Mouse (Mus musculus): ENCODE data around the gene Cbx2. TPM values are rescaled to one million over a fixed set of nuclear protein-coding genes. Genes with fewer than 3 reads are reported as not detected.

Cbx2 gene
- polyA plus RNA-seq, 1 experiment from 2014 or later = 9.8 TPM

- peaks cover 4% of the 10 kb centered on the region for H3K36me3 ChIP-seq (ENCODE audit: control insufficient read depth, insufficient read depth, low read length)
- 6% methylated on average over 10 of the region's 10 CpGs for WGBS
- H3K27me3 ChIP-seq (ENCODE audit: control insufficient read depth, insufficient read depth, low read length) = peaks cover 78% of the 10 kb centered on the region
- H3K4me2 ChIP-seq (ENCODE audit: low read length) = peak overlapping the region; percentile 52
- H3K4me1 ChIP-seq (ENCODE audit: control insufficient read depth in 2 of 2, insufficient read depth in 2 of 2, low read length in 2 of 2) = peaks cover 31 to 51% of the 10 kb centered on the region in 2 experiments
- no peak overlapping the region for H3K27ac ChIP-seq (replicated peaks in 1 of 2; ENCODE audit: control insufficient read depth in 1 of 2, insufficient read depth in 1 of 2, low read depth in 2 of 2, low read length in 2 of 2)
- H3K9me3 ChIP-seq (ENCODE audit: control insufficient read depth, low read length) = no peaks in the 10 kb centered on the region
- H3K9ac ChIP-seq (ENCODE audit: low read length) = no peak overlapping the region
- peak overlapping the region in 1 of 2 experiments; percentile 24; a peak in 1 of 4 replicates for H3K4me3 ChIP-seq (ENCODE audit: control insufficient read depth in 1 of 2, insufficient read depth in 1 of 2, low read depth in 1 of 2, low read length in 2 of 2)
- no peak for ATAC-seq (ENCODE audit: insufficient number of reproducible peaks, insufficient read depth, low FRiP score, low read depth)
These were observed 21.2 kb downstream of the Cbx2 start for GRCm38 (mm10) chr11:119043761-119044550.

- no peak for ATAC-seq (ENCODE audit: insufficient number of reproducible peaks, insufficient read depth, low FRiP score, low read depth)
- H3K9ac ChIP-seq (ENCODE audit: low read length) = no peak overlapping the region
- peaks cover 29 to 49% of the 10 kb centered on the region in 2 experiments for H3K4me1 ChIP-seq (ENCODE audit: control insufficient read depth in 2 of 2, insufficient read depth in 2 of 2, low read length in 2 of 2)
- 2% methylated on average over 41 of the region's 41 CpGs for WGBS
- H3K27me3 ChIP-seq (ENCODE audit: control insufficient read depth, insufficient read depth, low read length) = peaks cover 83% of the 10 kb centered on the region
- no peaks in the 10 kb centered on the region for H3K36me3 ChIP-seq (ENCODE audit: control insufficient read depth, insufficient read depth, low read length)
- H3K4me2 ChIP-seq (ENCODE audit: low read length) = peak overlapping the region; percentile 52
- no peaks in the 10 kb centered on the region for H3K9me3 ChIP-seq (ENCODE audit: control insufficient read depth, low read length)
- no peak overlapping the region for H3K27ac ChIP-seq (replicated peaks in 1 of 2; ENCODE audit: control insufficient read depth in 1 of 2, insufficient read depth in 1 of 2, low read depth in 2 of 2, low read length in 2 of 2)
- peak overlapping the region; percentile 3 to 24; a peak in 3 of 4 replicates for H3K4me3 ChIP-seq (ENCODE audit: control insufficient read depth in 1 of 2, insufficient read depth in 1 of 2, low read depth in 1 of 2, low read length in 2 of 2)
These were observed 22.0 kb downstream of the Cbx2 start for GRCm38 (mm10) chr11:119044551-119045337.

- peak overlapping the region; percentile 7; the same call in 1 of the 2 replicates for H3K9ac ChIP-seq (ENCODE audit: low read length)
These were observed 24.0 kb downstream of the Cbx2 start for GRCm38 (mm10) chr11:119046601-119047245.

GRCm38 (mm10) chr11:119047261-119048132, 24.7 kb downstream of the Cbx2 start:
- 1% methylated on average over 43 of the region's 43 CpGs for WGBS
- peaks cover 23 to 39% of the 10 kb centered on the region in 2 experiments for H3K4me1 ChIP-seq (ENCODE audit: control insufficient read depth in 2 of 2, insufficient read depth in 2 of 2, low read length in 2 of 2)
- ATAC-seq (ENCODE audit: insufficient number of reproducible peaks, insufficient read depth, low FRiP score, low read depth) = no peak

More at GRCm38 (mm10) chr11:119046601-119047245, 24.0 kb downstream of the Cbx2 start:
- Histone ChIP-seq H3K4me3 (ENCODE audit: control insufficient read depth in 1 of 2, insufficient read depth in 1 of 2, low read depth in 1 of 2, low read length in 2 of 2) (peak overlapping the region; percentile 28 to 35), H3K9me3 (ENCODE audit: control insufficient read depth, low read length) (no peaks in the 10 kb centered on the region), H3K27ac (replicated peaks in 1 of 2; ENCODE audit: control insufficient read depth in 1 of 2, insufficient read depth in 1 of 2, low read depth in 2 of 2, low read length in 2 of 2) (no peak overlapping the region), H3K4me1 (ENCODE audit: control insufficient read depth in 2 of 2, insufficient read depth in 2 of 2, low read length in 2 of 2) (peaks cover 22 to 39% of the 10 kb centered on the region in 2 experiments), H3K36me3 (ENCODE audit: control insufficient read depth, insufficient read depth, low read length) (no peaks in the 10 kb centered on the region), H3K4me2 (ENCODE audit: low read length) (peak overlapping the region; percentile 63), H3K27me3 (ENCODE audit: control insufficient read depth, insufficient read depth, low read length) (peaks cover 98% of the 10 kb centered on the region)
- no peak; the same call in 1 of the 2 replicates for ATAC-seq (ENCODE audit: insufficient number of reproducible peaks, insufficient read depth, low FRiP score, low read depth)
- 1% methylated on average over 39 of the region's 39 CpGs for WGBS

GRCm38 (mm10) chr11:119048133-119048510, 25.4 kb downstream of the Cbx2 start:
- 0 out of 2 replicates have a peak overlapping the region, but pooled peaks have one; percentile 63 for H3K4me2 ChIP-seq (ENCODE audit: low read length)
- H3K9ac ChIP-seq (ENCODE audit: low read length) = no peak overlapping the region

More at GRCm38 (mm10) chr11:119047261-119048132, 24.7 kb downstream of the Cbx2 start:
- peak overlapping the region; percentile 28 to 35 for H3K4me3 ChIP-seq (ENCODE audit: control insufficient read depth in 1 of 2, insufficient read depth in 1 of 2, low read depth in 1 of 2, low read length in 2 of 2)
- no peak overlapping the region for H3K27ac ChIP-seq (replicated peaks in 1 of 2; ENCODE audit: control insufficient read depth in 1 of 2, insufficient read depth in 1 of 2, low read depth in 2 of 2, low read length in 2 of 2)
- H3K36me3 ChIP-seq (ENCODE audit: control insufficient read depth, insufficient read depth, low read length) = no peaks in the 10 kb centered on the region
- H3K9me3 ChIP-seq (ENCODE audit: control insufficient read depth, low read length) = no peaks in the 10 kb centered on the region
- H3K9ac ChIP-seq (ENCODE audit: low read length) = no peak overlapping the region; the same call in 1 of the 2 replicates
- peak overlapping the region; percentile 63 for H3K4me2 ChIP-seq (ENCODE audit: low read length)
- peaks cover 98% of the 10 kb centered on the region for H3K27me3 ChIP-seq (ENCODE audit: control insufficient read depth, insufficient read depth, low read length)

GRCm38 (mm10) chr11:119050361-119050760, 27.6 kb downstream of the Cbx2 start:
- ATAC-seq (ENCODE audit: insufficient number of reproducible peaks, insufficient read depth, low FRiP score, low read depth) = no peak
- WGBS = 11% methylated on average over 2 of the region's 2 CpGs
- no peak overlapping the region for H3K9ac ChIP-seq (ENCODE audit: low read length)

More at GRCm38 (mm10) chr11:119048133-119048510, 25.4 kb downstream of the Cbx2 start:
- H3K4me1 ChIP-seq (ENCODE audit: control insufficient read depth in 2 of 2, insufficient read depth in 2 of 2, low read length in 2 of 2) = peaks cover 26 to 41% of the 10 kb centered on the region in 2 experiments
- H3K36me3 ChIP-seq (ENCODE audit: control insufficient read depth, insufficient read depth, low read length) = no peaks in the 10 kb centered on the region
- no peak for ATAC-seq (ENCODE audit: insufficient number of reproducible peaks, insufficient read depth, low FRiP score, low read depth)
- peaks cover 93% of the 10 kb centered on the region for H3K27me3 ChIP-seq (ENCODE audit: control insufficient read depth, insufficient read depth, low read length)
- no peak overlapping the region for H3K27ac ChIP-seq (replicated peaks in 1 of 2; ENCODE audit: control insufficient read depth in 1 of 2, insufficient read depth in 1 of 2, low read depth in 2 of 2, low read length in 2 of 2)
- peak overlapping the region in 1 of 2 experiments; percentile 35; a peak in 1 of 4 replicates for H3K4me3 ChIP-seq (ENCODE audit: control insufficient read depth in 1 of 2, insufficient read depth in 1 of 2, low read depth in 1 of 2, low read length in 2 of 2)
- H3K9me3 ChIP-seq (ENCODE audit: control insufficient read depth, low read length) = no peaks in the 10 kb centered on the region
- 2% methylated on average over 13 of the region's 13 CpGs for WGBS

More at GRCm38 (mm10) chr11:119050361-119050760, 27.6 kb downstream of the Cbx2 start:
- H3K4me2 ChIP-seq (ENCODE audit: low read length) = no peak overlapping the region
- H3K4me1 ChIP-seq (ENCODE audit: control insufficient read depth in 2 of 2, insufficient read depth in 2 of 2, low read length in 2 of 2) = peaks cover 28 to 43% of the 10 kb centered on the region in 2 experiments
- no peaks in the 10 kb centered on the region for H3K36me3 ChIP-seq (ENCODE audit: control insufficient read depth, insufficient read depth, low read length)
- peaks cover 88% of the 10 kb centered on the region for H3K27me3 ChIP-seq (ENCODE audit: control insufficient read depth, insufficient read depth, low read length)
- no peak overlapping the region for H3K27ac ChIP-seq (replicated peaks in 1 of 2; ENCODE audit: control insufficient read depth in 1 of 2, insufficient read depth in 1 of 2, low read depth in 2 of 2, low read length in 2 of 2)
- no peak overlapping the region for H3K4me3 ChIP-seq (ENCODE audit: control insufficient read depth in 1 of 2, insufficient read depth in 1 of 2, low read depth in 1 of 2, low read length in 2 of 2)
- no peaks in the 10 kb centered on the region for H3K9me3 ChIP-seq (ENCODE audit: control insufficient read depth, low read length)

Measured in heart, embryonic 14.5 days (tissue).